Mouse (Mus musculus): ENCODE measurements around the gene Mb. TPM values are rescaled to one million over a fixed set of nuclear protein-coding genes. Genes with fewer than 3 reads are reported as not detected.

The Mb gene
- total and polyA plus RNA-seq, 3 experiments: not detected

DNA sequence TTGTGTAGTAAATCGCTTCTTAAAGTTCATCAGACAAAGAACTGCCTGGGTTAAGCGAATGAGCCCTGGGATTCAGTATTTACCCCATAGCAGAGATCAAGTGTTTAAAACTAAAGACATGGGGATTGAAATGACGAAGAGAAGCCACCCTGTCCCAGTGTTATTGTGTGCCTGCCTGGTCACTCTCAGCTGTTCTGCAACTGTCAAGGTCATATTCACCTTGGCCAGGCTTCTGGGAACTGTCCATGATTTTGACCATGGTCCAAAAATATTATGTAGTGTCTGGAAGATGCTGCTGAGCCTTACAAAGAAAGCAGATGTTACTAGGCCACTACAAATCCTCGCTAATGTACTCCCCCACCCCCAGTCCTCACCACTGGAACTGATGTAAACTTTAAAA is 70.7 kb downstream of the Mb start:
- no peaks in the 10 kb centered on the region for H3K79me2 ChIP-seq (ENCODE audit: control insufficient read depth, insufficient read depth, low read length, poor library complexity)
- no peak for DNase-seq (ENCODE audit: low read depth, low spot score)
- no peaks in the 10 kb centered on the region for H3K4me1 ChIP-seq (ENCODE audit: control insufficient read depth in 1 of 2, insufficient read depth in 2 of 2, low read length in 2 of 2)
- no peak overlapping the region for H3K27ac ChIP-seq (ENCODE audit: control insufficient read depth, low read depth, low read length)
- H3K9me3 ChIP-seq (replicated peaks; ENCODE audit: insufficient read depth, low read length): no peaks in the 10 kb centered on the region
- TF ChIP-seq KAT2A (conservative IDR thresholded peaks at IDR 0.05; ENCODE audit: low read depth, low read length) (no peak), TCF12 (IDR thresholded peaks at IDR 0.05; ENCODE audit: low read depth, low read length) (no peak), ELF1 (IDR thresholded peaks at IDR 0.05; ENCODE audit: low read depth, low read length) (no peak), USF1 (IDR thresholded peaks at IDR 0.05; ENCODE audit: low read depth, low read length) (no peak), SMC3 (IDR thresholded peaks at IDR 0.05; ENCODE audit: low read depth, low read length) (no peak), MAFK (IDR thresholded peaks at IDR 0.05; ENCODE audit: borderline replicate concordance, low read depth, low read length) (no peak), EP300 (IDR thresholded peaks at IDR 0.05; ENCODE audit: low read depth in 1 of 2, low read length in 2 of 2) (no peak)
- H3K4me3 ChIP-seq (ENCODE audit: control insufficient read depth in 1 of 2, insufficient read depth in 1 of 2, low read depth in 2 of 2, low read length in 2 of 2): no peak overlapping the region
- peaks cover 11 to 14% of the 10 kb centered on the region in 2 experiments for H3K27me3 ChIP-seq (ENCODE audit: control insufficient read depth in 1 of 2, insufficient read depth in 2 of 2, low read length in 2 of 2)
- H3K36me3 ChIP-seq (ENCODE audit: control insufficient read depth in 1 of 2, insufficient read depth in 2 of 2, low read length in 2 of 2): no peaks in the 10 kb centered on the region
- H3K9ac ChIP-seq (ENCODE audit: control insufficient read depth, low read depth, low read length, poor library complexity, severe bottlenecking): no peak overlapping the region

- H3K36me3 ChIP-seq (ENCODE audit: control insufficient read depth in 1 of 2, insufficient read depth in 2 of 2, low read length in 2 of 2): no peaks in the 10 kb centered on the region
- no peak overlapping the region for H3K9ac ChIP-seq (ENCODE audit: control insufficient read depth, low read depth, low read length, poor library complexity, severe bottlenecking)
- peaks cover 6 to 11% of the 10 kb centered on the region in 2 experiments for H3K27me3 ChIP-seq (ENCODE audit: control insufficient read depth in 1 of 2, insufficient read depth in 2 of 2, low read length in 2 of 2)
- no peaks in the 10 kb centered on the region for H3K9me3 ChIP-seq (replicated peaks; ENCODE audit: insufficient read depth, low read length)
- H3K27ac ChIP-seq (ENCODE audit: control insufficient read depth, low read depth, low read length): no peak overlapping the region
- TF ChIP-seq CHD1 (IDR thresholded peaks at IDR 0.05; ENCODE audit: low read depth, low read length): no peak
- TF ChIP-seq USF2 (IDR thresholded peaks at IDR 0.05; ENCODE audit: borderline replicate concordance in 1 of 2, insufficient read depth in 1 of 2, low read depth in 1 of 2, low read length in 2 of 2): no peak
- no peak for TF ChIP-seq ZMIZ1 (IDR thresholded peaks at IDR 0.05; ENCODE audit: low read depth, low read length)
- TF ChIP-seq MAFK (IDR thresholded peaks at IDR 0.05; ENCODE audit: borderline replicate concordance, low read depth, low read length): no peak
- TF ChIP-seq KAT2A (conservative IDR thresholded peaks at IDR 0.05; ENCODE audit: low read depth, low read length): no peak
- TF ChIP-seq TAL1 (IDR thresholded peaks at IDR 0.05; ENCODE audit: low read length): no peak
- no peak for TF ChIP-seq POLR2A (IDR thresholded peaks at IDR 0.05; ENCODE audit: control insufficient read depth in 1 of 2, insufficient read depth in 1 of 2, low read depth in 1 of 2, low read length in 2 of 2, poor library complexity in 1 of 2)
- TF ChIP-seq E2F4 (IDR thresholded peaks at IDR 0.05; ENCODE audit: borderline replicate concordance, low read depth, low read length): no peak
- TF ChIP-seq CTCF (IDR thresholded peaks at IDR 0.05 in 2 of 3, conservative IDR thresholded peaks at IDR 0.05 in 1 of 3; ENCODE audit: control insufficient read depth in 1 of 3, insufficient read depth in 1 of 3, low read depth in 2 of 3, low read length in 3 of 3, poor library complexity in 1 of 3, severe bottlenecking in 1 of 3): no peak
- no peak for TF ChIP-seq MYC (IDR thresholded peaks at IDR 0.05; ENCODE audit: low read depth, low read length)
- no peak for TF ChIP-seq EP300 (IDR thresholded peaks at IDR 0.05; ENCODE audit: low read depth in 1 of 2, low read length in 2 of 2)
- no peak for TF ChIP-seq GATA1 (IDR thresholded peaks at IDR 0.05; ENCODE audit: low read depth, low read length)
- TF ChIP-seq TCF12 (IDR thresholded peaks at IDR 0.05; ENCODE audit: low read depth, low read length): no peak
- no peak for TF ChIP-seq MAX (IDR thresholded peaks at IDR 0.05; ENCODE audit: low read length)
- no peak for TF ChIP-seq SMC3 (IDR thresholded peaks at IDR 0.05; ENCODE audit: low read depth, low read length)
- TF ChIP-seq CHD2 (IDR thresholded peaks at IDR 0.05; ENCODE audit: low read length): no peak
- no peak for TF ChIP-seq SIN3A (IDR thresholded peaks at IDR 0.05; ENCODE audit: low read length)
- H3K79me2 ChIP-seq (ENCODE audit: control insufficient read depth, insufficient read depth, low read length, poor library complexity): no peaks in the 10 kb centered on the region
- DNase-seq (ENCODE audit: low read depth, low spot score): no peak
- H3K4me1 ChIP-seq (ENCODE audit: control insufficient read depth in 1 of 2, insufficient read depth in 2 of 2, low read length in 2 of 2): no peaks in the 10 kb centered on the region
- no peak overlapping the region for H3K4me3 ChIP-seq (ENCODE audit: control insufficient read depth in 1 of 2, insufficient read depth in 1 of 2, low read depth in 2 of 2, low read length in 2 of 2)
Measured at GRCm38 (mm10) chr15:76976619-76977018, 73.9 kb downstream of the Mb start.
